Mouse (Mus musculus) heart, adult 2 months (tissue): ENCODE results near the gene Egfr. TPM values are rescaled to one million over a fixed set of nuclear protein-coding genes. Genes with fewer than 3 reads are reported as not detected.

Experiments used
- DNase-seq, 2 experiments: peaks; one replicate each; pipeline ENCODE4 v3.0.0; 2021
- H3K27ac ChIP-seq: fragments of 200-600 bp; 2 replicates; pipeline ENCODE4 v1.8.1; 2022
- H3K27me3 ChIP-seq: fragments of 200-500 bp; 2 replicates; pipeline ENCODE4 v1.6.1; 2012; ENCODE audit warnings: mild to moderate bottlenecking, low read length, inconsistent platforms, mixed read lengths; ENCODE audit not compliant: control insufficient read depth, insufficient read depth
- H3K36me3 ChIP-seq: fragments of 200-500 bp; 2 replicates; pipeline ENCODE4 v1.6.1; 2012; ENCODE audit warnings: low read length, inconsistent platforms; ENCODE audit not compliant: control insufficient read depth, insufficient read depth
- H3K4me1 ChIP-seq: fragments of 200-500 bp; 2 replicates; pipeline ENCODE4 v1.6.1; 2011; ENCODE audit warnings: low read length; ENCODE audit not compliant: control insufficient read depth, insufficient read depth
- H3K4me3 ChIP-seq: fragments of 200-600 bp; 2 replicates; pipeline ENCODE4 v1.8.1; 2022
- H3K79me2 ChIP-seq: fragments of 200-500 bp; replicated peaks from 2 replicates; pipeline ENCODE4 v1.6.1; 2012; ENCODE audit warnings: mild to moderate bottlenecking, inconsistent platforms, low read length, moderate library complexity, mixed read lengths; ENCODE audit not compliant: control insufficient read depth, insufficient read depth
- H3K9ac ChIP-seq: fragments of 200-500 bp; 2 replicates; pipeline ENCODE4 v1.6.1; 2012; ENCODE audit warnings: low read depth, mild to moderate bottlenecking, control low read depth, inconsistent platforms, low read length, mixed read lengths
- CTCF ChIP-seq: fragments of 200-600 bp; IDR thresholded peaks from 2 replicates; pipeline ENCODE4 v1.8.1; 2022; ENCODE audit warnings: antibody characterized with exemption, mild to moderate bottlenecking, moderate library complexity
- EP300 ChIP-seq: fragments of 200-500 bp; IDR thresholded peaks from 2 replicates; pipeline ENCODE4 v1.6.1; 2011; ENCODE audit warnings: low read depth, low read length, control low read depth; ENCODE audit not compliant: insufficient read depth
- POLR2A ChIP-seq: fragments of 200-500 bp; IDR thresholded peaks from 2 replicates; pipeline ENCODE4 v1.6.1; 2011; ENCODE audit warnings: mild to moderate bottlenecking, low read depth, low read length, control low read depth; ENCODE audit not compliant: insufficient read depth
- WGBS: fragments of 180-500 bp; shearing (Covaris S2); methylation state at CpG from one replicate; pipeline ENCODE4 v1.1.7; 2018; 5-methylcytosine and 5-hydroxymethylcytosine counted together
- intact Hi-C: fragments of 180-260 bp; cut with DNase I; formaldehyde crosslinking; loops from one replicate; pipeline ENCODE4 v1.15.1; 2025
- polyA plus RNA-seq: library from polyadenylated mRNA; depleted of rRNA; stranded (reverse); fragments of >200 nt; gene quantifications from 2 replicates; pipeline ENCODE4 v1.2.3, GENCODE M21; 2012
- total RNA-seq, 2 experiments: library from RNA; stranded (reverse); gene quantifications; 2 replicates each; pipeline ENCODE4 v1.2.3; 2021

The Egfr gene
- total and polyA plus RNA-seq, 3 experiments: 4.4 to 10.5 (median 4.9) TPM

GRCm38 (mm10) chr11:16905012-16905332 is 153.0 kb downstream of the Egfr start:
- TF ChIP-seq POLR2A (no peak), CTCF (no peak), EP300 (no peak)

GRCm38 (mm10) chr11:16906530-16906929 is 154.5 kb downstream of the Egfr start:
- DNase-seq: no peak
- 96% methylated on average over 2 of the region's 2 CpGs for WGBS
- no peak overlapping the region for H3K9ac ChIP-seq

More at GRCm38 (mm10) chr11:16905012-16905332, 153.0 kb downstream of the Egfr start:
- no peak for DNase-seq
- WGBS: 57% methylated on average over 3 of the region's 3 CpGs
- Histone ChIP-seq H3K4me1 (no peaks in the 10 kb centered on the region), H3K79me2 (no peaks in the 10 kb centered on the region), H3K4me3 (no peak overlapping the region), H3K27ac (no peak overlapping the region), H3K36me3 (peaks cover 2% of the 10 kb centered on the region; the same call in 1 of the 2 replicates), H3K27me3 (no peaks in the 10 kb centered on the region), H3K9ac (no peak overlapping the region)
- intact Hi-C loops: no loop called here

GRCm38 (mm10) chr11:16907517-16908129 is 155.6 kb downstream of the Egfr start:
- Histone ChIP-seq H3K27me3 (no peaks in the 10 kb centered on the region), H3K79me2 (no peaks in the 10 kb centered on the region), H3K4me1 (no peaks in the 10 kb centered on the region), H3K36me3 (peaks cover 2% of the 10 kb centered on the region; the same call in 1 of the 2 replicates), H3K27ac (no peak overlapping the region), H3K9ac (no peak overlapping the region), H3K4me3 (no peak overlapping the region)
- no peak for DNase-seq
- no peak for TF ChIP-seq EP300
- TF ChIP-seq POLR2A: no peak
- TF ChIP-seq CTCF: no peak
- WGBS: 90% methylated on average over 1 of the region's 1 CpGs
- intact Hi-C loops: no loop called here

More at GRCm38 (mm10) chr11:16906530-16906929, 154.5 kb downstream of the Egfr start:
- Histone ChIP-seq H3K4me1 (no peaks in the 10 kb centered on the region), H3K4me3 (no peak overlapping the region), H3K36me3 (peaks cover 2% of the 10 kb centered on the region; the same call in 1 of the 2 replicates), H3K79me2 (no peaks in the 10 kb centered on the region), H3K27me3 (no peaks in the 10 kb centered on the region), H3K27ac (no peak overlapping the region)
- TF ChIP-seq CTCF (no peak), POLR2A (no peak), EP300 (no peak)
- intact Hi-C loops: no loop called here

- TF ChIP-seq CTCF (no peak), EP300 (no peak), POLR2A (no peak)
- Histone ChIP-seq H3K4me3 (no peak overlapping the region), H3K79me2 (no peaks in the 10 kb centered on the region), H3K27ac (no peak overlapping the region), H3K27me3 (no peaks in the 10 kb centered on the region), H3K36me3 (no peaks in the 10 kb centered on the region), H3K4me1 (no peaks in the 10 kb centered on the region; the same call in 1 of the 2 replicates), H3K9ac (no peak overlapping the region)
- WGBS: 91% methylated on average over 3 of the region's 3 CpGs
- DNase-seq: no peak
- intact Hi-C loops: no loop called here
Observed at GRCm38 (mm10) chr11:16914756-16915155, 162.8 kb downstream of the Egfr start.

- Histone ChIP-seq H3K79me2 (no peaks in the 10 kb centered on the region), H3K36me3 (no peaks in the 10 kb centered on the region), H3K27me3 (no peaks in the 10 kb centered on the region), H3K27ac (no peak overlapping the region), H3K4me1 (no peaks in the 10 kb centered on the region; the same call in 1 of the 2 replicates), H3K9ac (no peak overlapping the region), H3K4me3 (no peak overlapping the region)
- no peak for DNase-seq
- intact Hi-C loops: no loop called here
- TF ChIP-seq CTCF: no peak
- TF ChIP-seq POLR2A: no peak
- TF ChIP-seq EP300: no peak
- 69% methylated on average over 5 of the region's 5 CpGs for WGBS
Observed at GRCm38 (mm10) chr11:16915850-16916249, 163.8 kb downstream of the Egfr start.

- Histone ChIP-seq H3K4me1 (no peaks in the 10 kb centered on the region; the same call in 1 of the 2 replicates), H3K9ac (no peak overlapping the region), H3K36me3 (no peaks in the 10 kb centered on the region), H3K79me2 (no peaks in the 10 kb centered on the region), H3K27ac (no peak overlapping the region), H3K27me3 (no peaks in the 10 kb centered on the region), H3K4me3 (no peak overlapping the region)
- intact Hi-C loops: no loop called here
- DNase-seq: no peak
- WGBS: 95% methylated on average over 2 of the region's 2 CpGs
- TF ChIP-seq CTCF: no peak
- no peak for TF ChIP-seq POLR2A
- no peak for TF ChIP-seq EP300
Observed at GRCm38 (mm10) chr11:16917512-16917911, 165.5 kb downstream of the Egfr start.
